Mouse (Mus musculus): Measurements from ENCODE around the gene Timd4. TPM values are rescaled to one million over a fixed set of nuclear protein-coding genes. Genes with fewer than 3 reads are reported as not detected.

Timd4 gene
- polyA plus RNA-seq, 1 experiment from 2014 or later, result 0.11 TPM

Other genes starting within 250 kb of the Timd4 start
- not detected in 2 replicates for gene BC053393, start 239.3 kb upstream of the Timd4 start, polyA plus RNA-seq (2015; fragmentation: Nextera tagmentation; extraction: Ambion mirVana)
- gene Dppa1, start 181.5 kb upstream of the Timd4 start, polyA plus RNA-seq (2015; fragmentation: Nextera tagmentation; extraction: Ambion mirVana), result not detected in 2 replicates
- 0.32 TPM in 1 of 2 replicates, not detected in the other for gene Timd2, start 103.7 kb upstream of the Timd4 start, polyA plus RNA-seq (2015; fragmentation: Nextera tagmentation; extraction: Ambion mirVana)
- not detected in 2 replicates for gene Havcr1, start 75.7 kb upstream of the Timd4 start, polyA plus RNA-seq (2015; fragmentation: Nextera tagmentation; extraction: Ambion mirVana)

All from midbrain, embryonic 16.5 days (tissue).